Mouse (Mus musculus) MEL (cell line): ENCODE results near the gene Atp1a4. TPM values are rescaled to one million over a fixed set of nuclear protein-coding genes. Genes with fewer than 3 reads are reported as not detected.

Source experiments
- DNase-seq: peaks from one replicate; pipeline ENCODE4 v3.0.0; 2011; ENCODE audit warnings: low read depth, low spot score
- H3K27ac ChIP-seq: 2 replicates; pipeline ENCODE4 v1.5.1; 2012; ENCODE audit warnings: low read depth, mild to moderate bottlenecking, control low read depth, low read length, moderate library complexity; ENCODE audit not compliant: control insufficient read depth
- H3K27me3 ChIP-seq, 2 experiments: fragments of 150-350 bp in 1 of 2; sonication (generic) in 1 of 2; 2 replicates each; pipeline ENCODE4 v1.6.1; 2012; ENCODE audit warnings: low read length in 2 of 2, mild to moderate bottlenecking in 2 of 2, improper control_type of control experiment in 1 of 2, moderate library complexity in 1 of 2; ENCODE audit not compliant: insufficient read depth in 2 of 2, control insufficient read depth in 1 of 2
- H3K36me3 ChIP-seq, 2 experiments: 2 replicates each; pipeline ENCODE4 v1.6.1; 2012 to 2014; ENCODE audit warnings: low read length in 2 of 2, improper control_type of control experiment in 1 of 2, inconsistent platforms in 1 of 2, mild to moderate bottlenecking in 1 of 2; ENCODE audit not compliant: insufficient read depth in 2 of 2, control insufficient read depth in 1 of 2
- H3K4me1 ChIP-seq, 2 experiments: fragments of 150-350 bp in 1 of 2; sonication (generic) in 1 of 2; 2 replicates each; pipeline ENCODE4 v1.6.1; 2012; ENCODE audit warnings: low read length in 2 of 2, improper control_type of control experiment in 1 of 2, mild to moderate bottlenecking in 1 of 2; ENCODE audit not compliant: insufficient read depth in 2 of 2, control insufficient read depth in 1 of 2
- H3K4me3 ChIP-seq, 2 experiments: fragments of 150-350 bp in 1 of 2; sonication (generic) in 1 of 2; 2 replicates each; pipeline ENCODE4 v1.5.1; 2012; ENCODE audit warnings: low read depth in 2 of 2, low read length in 2 of 2, mild to moderate bottlenecking in 2 of 2, moderate library complexity in 2 of 2, control low read depth in 1 of 2, improper control_type of control experiment in 1 of 2; ENCODE audit not compliant: control insufficient read depth in 1 of 2, insufficient read depth in 1 of 2
- H3K79me2 ChIP-seq: 2 replicates; pipeline ENCODE4 v1.6.1; 2012; ENCODE audit warnings: mild to moderate bottlenecking, low read length, moderate library complexity; ENCODE audit not compliant: control insufficient read depth, poor library complexity, insufficient read depth
- H3K9ac ChIP-seq: 2 replicates; pipeline ENCODE4 v1.6.1; 2012; ENCODE audit warnings: low read depth, mild to moderate bottlenecking, control low read depth, low read length, moderate library complexity; ENCODE audit not compliant: control insufficient read depth, poor library complexity, severe bottlenecking
- H3K9me3 ChIP-seq: fragments of 150-350 bp; sonication (generic); replicated peaks from 2 replicates; pipeline ENCODE4 v1.6.1; 2012; ENCODE audit warnings: mild to moderate bottlenecking, low read length, improper control_type of control experiment, moderate library complexity; ENCODE audit not compliant: insufficient read depth
- BHLHE40 ChIP-seq: IDR thresholded peaks from 2 replicates; pipeline ENCODE4 v1.6.1; 2012; ENCODE audit warnings: low read depth, mild to moderate bottlenecking, inconsistent platforms, low read length, improper control_type of control experiment, borderline replicate concordance
- CHD2 ChIP-seq: IDR thresholded peaks from 2 replicates; pipeline ENCODE4 v1.6.1; 2011; ENCODE audit warnings: low read length, improper control_type of control experiment
- ETS1 ChIP-seq: IDR thresholded peaks from 2 replicates; pipeline ENCODE4 v1.6.1; 2012; ENCODE audit warnings: low read depth, mild to moderate bottlenecking, inconsistent platforms, low read length, improper control_type of control experiment, moderate library complexity
- GABPA ChIP-seq: IDR thresholded peaks from 2 replicates; pipeline ENCODE4 v1.6.1; 2012; ENCODE audit warnings: low read depth, mild to moderate bottlenecking, inconsistent platforms, low read length, improper control_type of control experiment, moderate library complexity
- HCFC1 ChIP-seq: IDR thresholded peaks from 2 replicates; pipeline ENCODE4 v1.6.1; 2012; ENCODE audit warnings: low read depth, mild to moderate bottlenecking, inconsistent platforms, low read length, improper control_type of control experiment, moderate library complexity
- KAT2A ChIP-seq: conservative IDR thresholded peaks from 2 replicates; pipeline ENCODE4 v1.6.1; 2012; ENCODE audit warnings: low read depth, low read length, improper control_type of control experiment, inconsistent platforms
- MAX ChIP-seq: IDR thresholded peaks from 2 replicates; pipeline ENCODE4 v1.6.1; 2011; ENCODE audit warnings: low read length, improper control_type of control experiment
- MAZ ChIP-seq: IDR thresholded peaks from 2 replicates; pipeline ENCODE4 v1.6.1; 2012; ENCODE audit warnings: low read depth, mild to moderate bottlenecking, inconsistent platforms, low read length, improper control_type of control experiment
- MYB ChIP-seq: IDR thresholded peaks from 2 replicates; pipeline ENCODE4 v1.6.1; 2011; ENCODE audit warnings: mild to moderate bottlenecking, low read depth, low read length, improper control_type of control experiment
- NRF1 ChIP-seq: IDR thresholded peaks from 2 replicates; pipeline ENCODE4 v1.6.1; 2014; ENCODE audit warnings: low read depth, mild to moderate bottlenecking, inconsistent platforms, low read length, improper control_type of control experiment, moderate library complexity; ENCODE audit not compliant: poor library complexity, insufficient read depth, severe bottlenecking
- POLR2A ChIP-seq, 2 experiments: IDR thresholded peaks; 2 replicates each; pipeline ENCODE4 v1.6.1; 2011 to 2012; ENCODE audit warnings: low read length in 2 of 2, mild to moderate bottlenecking in 2 of 2, control low read depth in 1 of 2, improper control_type of control experiment in 1 of 2, low read depth in 1 of 2, moderate library complexity in 1 of 2; ENCODE audit not compliant: control insufficient read depth in 1 of 2, insufficient read depth in 1 of 2, poor library complexity in 1 of 2
- POLR2AphosphoS2 ChIP-seq: IDR thresholded peaks from 2 replicates; pipeline ENCODE4 v1.6.1; 2011; ENCODE audit warnings: low read length, improper control_type of control experiment
- SMC3 ChIP-seq: IDR thresholded peaks from 2 replicates; pipeline ENCODE4 v1.6.1; 2011; ENCODE audit warnings: low read depth, low read length, improper control_type of control experiment
- TBP ChIP-seq: IDR thresholded peaks from 2 replicates; pipeline ENCODE4 v1.8.0; 2011; ENCODE audit warnings: low read depth, low read length, improper control_type of control experiment
- UBTF ChIP-seq: IDR thresholded peaks from 2 replicates; pipeline ENCODE4 v1.6.1; 2012; ENCODE audit warnings: low read depth, mild to moderate bottlenecking, inconsistent platforms, low read length, improper control_type of control experiment, moderate library complexity, borderline replicate concordance; ENCODE audit not compliant: insufficient read depth
- ZKSCAN1 ChIP-seq: IDR thresholded peaks from 2 replicates; pipeline ENCODE4 v1.6.1; 2012; ENCODE audit warnings: low read depth, mild to moderate bottlenecking, inconsistent platforms, low read length, improper control_type of control experiment, moderate library complexity
- polyA plus RNA-seq, 2 experiments: library from polyadenylated mRNA; stranded (reverse) in 1 of 2; unstranded in 1 of 2; fragments of >175 nt in 1 of 2; fragments of >200 nt in 1 of 2; gene quantifications; 2 replicates each; pipeline versions ENCODE4 v1.2.1 to v1.2.4; 2012; ENCODE audit warnings: low replicate concordance in 2 of 2, low read depth in 1 of 2; ENCODE audit not compliant: insufficient read length in 2 of 2, insufficient read depth in 1 of 2, missing spikeins in 1 of 2
- total RNA-seq: library from RNA; depleted of rRNA; stranded (reverse); fragments of 300-350 nt; gene quantifications from 2 replicates; pipeline ENCODE4 v1.2.3, GENCODE M21; 2012

Atp1a4 gene
- total and polyA plus RNA-seq, 3 experiments: not detected

DNA sequence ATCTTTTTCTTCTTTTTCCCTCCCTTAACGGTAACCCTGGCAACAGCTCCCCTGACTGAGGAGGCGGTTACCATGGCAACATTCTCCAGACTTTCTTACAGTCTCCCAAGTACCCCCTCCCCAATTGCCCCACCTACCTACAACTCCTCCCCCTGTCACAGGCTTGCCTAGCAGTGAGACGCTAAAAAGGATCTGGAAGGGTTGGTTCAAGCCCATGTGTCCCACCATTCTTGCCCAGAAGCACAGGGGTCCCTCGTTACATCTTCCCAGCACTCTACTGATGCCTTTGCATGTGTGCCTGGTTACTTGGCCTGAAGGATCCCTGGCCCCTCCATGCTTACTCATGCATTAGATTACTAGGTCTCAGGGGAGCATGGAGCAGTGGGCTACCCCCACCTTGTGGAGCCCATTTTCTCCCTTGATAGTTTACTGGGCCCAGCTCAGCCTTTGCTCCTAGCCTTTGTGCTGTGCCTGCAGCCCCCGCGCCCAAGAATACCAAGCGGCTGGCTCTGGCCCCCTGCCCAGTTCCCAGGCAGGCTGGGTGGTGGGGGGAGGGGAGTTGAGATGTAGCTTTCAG lies 57.3 kb downstream of the Atp1a4 start:
- H3K27ac ChIP-seq: no peak overlapping the region
- H3K79me2 ChIP-seq: no peaks in the 10 kb centered on the region
- no peak for DNase-seq
- H3K4me3 ChIP-seq: no peak overlapping the region
- peaks cover 0 to 1% of the 10 kb centered on the region in 2 experiments; a peak in 1 of 4 replicates for H3K36me3 ChIP-seq
- no peaks in the 10 kb centered on the region for H3K27me3 ChIP-seq
- no peaks in the 10 kb centered on the region for H3K9me3 ChIP-seq
- H3K4me1 ChIP-seq: peaks cover 3% of the 10 kb centered on the region in 2 experiments; a peak in 3 of 4 replicates
- TF ChIP-seq KAT2A: no peak
- no peak for TF ChIP-seq POLR2AphosphoS2
- no peak for TF ChIP-seq SMC3
- TF ChIP-seq NRF1: no peak
- no peak for TF ChIP-seq CHD2
- TF ChIP-seq POLR2A (IDR thresholded peaks at IDR 0.05; ENCODE audit: control insufficient read depth in 1 of 2, insufficient read depth in 1 of 2, low read depth in 1 of 2, low read length in 2 of 2, poor library complexity in 1 of 2): no peak
- TF ChIP-seq MAX: no peak
- no peak overlapping the region for H3K9ac ChIP-seq

DNA sequence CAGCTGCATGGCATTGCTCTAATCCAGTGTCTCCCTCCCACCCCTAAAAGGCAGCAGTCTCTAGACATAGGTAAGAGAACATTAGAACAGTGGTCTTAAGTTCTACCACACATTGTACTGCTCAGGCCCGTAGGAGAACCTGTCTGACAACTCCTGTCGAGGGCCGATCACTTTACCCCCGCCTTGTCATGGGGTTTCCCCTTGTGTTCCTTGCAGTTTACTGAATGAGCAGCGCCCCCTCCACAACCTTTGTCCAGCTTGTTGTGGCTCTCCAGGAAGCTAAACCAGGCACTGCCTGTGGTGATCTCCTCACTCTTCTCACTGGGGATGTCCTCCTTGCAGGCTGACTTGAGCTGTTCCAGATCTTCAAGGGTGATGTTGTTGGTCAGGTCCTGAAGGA lies 58.1 kb downstream of the Atp1a4 start:
- Histone ChIP-seq H3K27me3 (no peaks in the 10 kb centered on the region), H3K9me3 (no peaks in the 10 kb centered on the region), H3K79me2 (no peaks in the 10 kb centered on the region), H3K9ac (no peak overlapping the region), H3K36me3 (peaks cover 0 to 1% of the 10 kb centered on the region in 2 experiments; a peak in 1 of 4 replicates), H3K4me1 (peaks cover 0 to 3% of the 10 kb centered on the region in 2 experiments; a peak in 2 of 4 replicates), H3K27ac (no peak overlapping the region), H3K4me3 (no peak overlapping the region)
- no peak for TF ChIP-seq MYB
- no peak for TF ChIP-seq GABPA
- TF ChIP-seq UBTF: no peak
- TF ChIP-seq CHD2: no peak
- no peak for TF ChIP-seq ETS1
- TF ChIP-seq BHLHE40: no peak
- TF ChIP-seq HCFC1: no peak
- no peak for TF ChIP-seq ZKSCAN1
- TF ChIP-seq MAZ: no peak
- TF ChIP-seq TBP: no peak
- DNase-seq: no peak
